Mouse (Mus musculus) lung, postnatal 0 days (tissue): Measurements from ENCODE around the gene Ak5.

Experiments used
- CTCF ChIP-seq: IDR thresholded peaks from 2 replicates; pipeline ENCODE4 v1.5.1; 2016; ENCODE audit warnings: antibody characterized with exemption, mild to moderate bottlenecking
- EP300 ChIP-seq: IDR thresholded peaks from 2 replicates; pipeline ENCODE4 v1.6.1; 2016; ENCODE audit warnings: antibody characterized with exemption, mild to moderate bottlenecking, control low read depth

DNA sequence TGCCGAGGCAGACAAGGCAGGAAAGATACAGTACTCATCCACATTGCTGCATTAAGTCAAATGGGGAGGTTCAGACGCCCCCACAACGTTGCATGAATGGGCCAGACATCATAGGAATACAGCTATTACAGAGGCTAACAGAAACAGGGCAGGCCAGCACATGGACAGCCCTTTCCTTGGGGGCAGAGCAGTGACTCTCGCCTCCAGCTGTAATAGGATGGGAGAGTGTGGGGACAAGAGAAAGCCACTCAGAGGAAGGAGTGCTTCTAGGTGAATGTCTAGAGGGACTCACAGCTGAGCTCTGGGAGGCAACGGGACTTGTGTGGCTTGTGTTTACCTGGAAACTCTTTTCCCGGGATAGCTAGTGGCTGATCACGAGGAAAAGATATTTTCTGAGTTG lies 184.4 kb downstream of the Ak5 start:
- TF ChIP-seq CTCF (no peak), EP300 (no peak)
